Mouse (Mus musculus): ENCODE measurements around the gene Prom1. TPM values are rescaled to one million over a fixed set of nuclear protein-coding genes. Genes with fewer than 3 reads are reported as not detected.

The Prom1 gene
- polyA plus RNA-seq, 1 experiment = 3.1 TPM

GRCm38 (mm10) chr5:44050213-44050612, 51.6 kb downstream of the Prom1 start:
- H3K27me3 ChIP-seq (ENCODE audit: control insufficient read depth, insufficient read depth, low read length) = no peaks in the 10 kb centered on the region
- TF ChIP-seq POLR2A (IDR thresholded peaks at IDR 0.05; ENCODE audit: low read depth, low read length) = no peak
- no peak for TF ChIP-seq CTCF (IDR thresholded peaks at IDR 0.05; ENCODE audit: extremely low read depth, insufficient read length, insufficient replicate concordance, low read depth, low read length)
- H3K27ac ChIP-seq (ENCODE audit: insufficient read depth, low read depth, low read length) = no peak overlapping the region
- no peaks in the 10 kb centered on the region for H3K4me1 ChIP-seq (ENCODE audit: control insufficient read depth, insufficient read depth, insufficient read length, low read length)
- 76% methylated on average over 8 of the region's 8 CpGs for WGBS
- no peak overlapping the region for H3K4me3 ChIP-seq (ENCODE audit: low read depth, low read length)
- H3K36me3 ChIP-seq (ENCODE audit: control insufficient read depth, insufficient read depth, low read length) = peaks cover 7% of the 10 kb centered on the region; the same call in 1 of the 2 replicates

GRCm38 (mm10) chr5:44049395-44049976, 52.3 kb downstream of the Prom1 start:
- Histone ChIP-seq H3K36me3 (ENCODE audit: control insufficient read depth, insufficient read depth, low read length) (peaks cover 4% of the 10 kb centered on the region; the same call in 1 of the 2 replicates), H3K4me3 (ENCODE audit: low read depth, low read length) (no peak overlapping the region), H3K27ac (ENCODE audit: insufficient read depth, low read depth, low read length) (no peak overlapping the region), H3K27me3 (ENCODE audit: control insufficient read depth, insufficient read depth, low read length) (no peaks in the 10 kb centered on the region), H3K4me1 (ENCODE audit: control insufficient read depth, insufficient read depth, insufficient read length, low read length) (no peaks in the 10 kb centered on the region)
- TF ChIP-seq CTCF (IDR thresholded peaks at IDR 0.05; ENCODE audit: extremely low read depth, insufficient read length, insufficient replicate concordance, low read depth, low read length) (no peak), POLR2A (IDR thresholded peaks at IDR 0.05; ENCODE audit: low read depth, low read length) (no peak)
- WGBS = 59% methylated on average over 6 of the region's 6 CpGs

GRCm38 (mm10) chr5:44048568-44049363, 53.1 kb downstream of the Prom1 start:
- Histone ChIP-seq H3K36me3 (ENCODE audit: control insufficient read depth, insufficient read depth, low read length) (peaks cover 6% of the 10 kb centered on the region), H3K27ac (ENCODE audit: insufficient read depth, low read depth, low read length) (no peak overlapping the region), H3K27me3 (ENCODE audit: control insufficient read depth, insufficient read depth, low read length) (no peaks in the 10 kb centered on the region), H3K4me3 (ENCODE audit: low read depth, low read length) (no peak overlapping the region), H3K4me1 (ENCODE audit: control insufficient read depth, insufficient read depth, insufficient read length, low read length) (no peaks in the 10 kb centered on the region)
- WGBS = 48% methylated on average over 5 of the region's 5 CpGs
- TF ChIP-seq POLR2A (IDR thresholded peaks at IDR 0.05; ENCODE audit: low read depth, low read length) (no peak), CTCF (IDR thresholded peaks at IDR 0.05; ENCODE audit: extremely low read depth, insufficient read length, insufficient replicate concordance, low read depth, low read length) (no peak; the same call in 1 of the 2 replicates)

GRCm38 (mm10) chr5:44041725-44042124, 60.1 kb downstream of the Prom1 start:
- Histone ChIP-seq H3K27ac (ENCODE audit: insufficient read depth, low read depth, low read length) (no peak overlapping the region), H3K36me3 (ENCODE audit: control insufficient read depth, insufficient read depth, low read length) (peaks cover 6% of the 10 kb centered on the region), H3K4me1 (ENCODE audit: control insufficient read depth, insufficient read depth, insufficient read length, low read length) (no peaks in the 10 kb centered on the region), H3K4me3 (ENCODE audit: low read depth, low read length) (no peak overlapping the region), H3K27me3 (ENCODE audit: control insufficient read depth, insufficient read depth, low read length) (no peaks in the 10 kb centered on the region)
- 44% methylated on average over 1 of the region's 1 CpGs for WGBS
- TF ChIP-seq POLR2A (IDR thresholded peaks at IDR 0.05; ENCODE audit: low read depth, low read length) (no peak), CTCF (IDR thresholded peaks at IDR 0.05; ENCODE audit: extremely low read depth, insufficient read length, insufficient replicate concordance, low read depth, low read length) (no peak)

GRCm38 (mm10) chr5:44041056-44041455, 60.8 kb downstream of the Prom1 start:
- Histone ChIP-seq H3K27me3 (ENCODE audit: control insufficient read depth, insufficient read depth, low read length) (no peaks in the 10 kb centered on the region), H3K36me3 (ENCODE audit: control insufficient read depth, insufficient read depth, low read length) (peaks cover 6% of the 10 kb centered on the region), H3K4me3 (ENCODE audit: low read depth, low read length) (no peak overlapping the region), H3K4me1 (ENCODE audit: control insufficient read depth, insufficient read depth, insufficient read length, low read length) (no peaks in the 10 kb centered on the region), H3K27ac (ENCODE audit: insufficient read depth, low read depth, low read length) (no peak overlapping the region)
- TF ChIP-seq CTCF (IDR thresholded peaks at IDR 0.05; ENCODE audit: extremely low read depth, insufficient read length, insufficient replicate concordance, low read depth, low read length) = no peak
- no peak for TF ChIP-seq POLR2A (IDR thresholded peaks at IDR 0.05; ENCODE audit: low read depth, low read length)
- WGBS = 95% methylated on average over 3 of the region's 3 CpGs

GRCm38 (mm10) chr5:43998295-43998989, 103.4 kb downstream of the Prom1 start:
- H3K27ac ChIP-seq (ENCODE audit: insufficient read depth, low read depth, low read length) = peak overlapping the region; percentile 86
- WGBS = 32% methylated on average over 9 of the region's 9 CpGs
- H3K36me3 ChIP-seq (ENCODE audit: control insufficient read depth, insufficient read depth, low read length) = 0 out of 2 replicates have a peak, but pooled peaks cover 3% of the 10 kb centered on the region
- no peaks in the 10 kb centered on the region for H3K27me3 ChIP-seq (ENCODE audit: control insufficient read depth, insufficient read depth, low read length)
- H3K4me1 ChIP-seq (ENCODE audit: control insufficient read depth, insufficient read depth, insufficient read length, low read length) = peaks cover 20% of the 10 kb centered on the region
- TF ChIP-seq POLR2A (IDR thresholded peaks at IDR 0.05; ENCODE audit: low read depth, low read length) (no peak), CTCF (IDR thresholded peaks at IDR 0.05; ENCODE audit: extremely low read depth, insufficient read length, insufficient replicate concordance, low read depth, low read length) (peak; percentile 17; the same call in 1 of the 2 replicates)
- peak overlapping the region; percentile 18; the same call in 1 of the 2 replicates for H3K4me3 ChIP-seq (ENCODE audit: low read depth, low read length)
